Mouse (Mus musculus) MN1 (cell line): ENCODE data around the gene Smarcd1.

ENCODE experiments used
- DNase-seq: peaks from one replicate; pipeline ENCODE4 v3.0.0-alpha.2; 2016; ENCODE audit warnings: low spot score

Gene Smarcd1

GRCm38 (mm10) chr15:99701999-99702900, at the start of gene Smarcd1:
Gene Smarcd1 (plus strand): TSS chr15:99702129.
- peak; percentile 98 for DNase-seq

- peak; percentile 87 for DNase-seq
Measured at GRCm38 (mm10) chr15:99653291-99653690, 48.6 kb upstream of the Smarcd1 start.

GRCm38 (mm10) chr15:99653876-99654275, 48.1 kb upstream of the Smarcd1 start:
- no peak for DNase-seq

GRCm38 (mm10) chr15:99655956-99656355, 46.0 kb upstream of the Smarcd1 start:
- no peak for DNase-seq

- no peak for DNase-seq
Measured at GRCm38 (mm10) chr15:99658437-99658836, 43.5 kb upstream of the Smarcd1 start.

- no peak for DNase-seq
Measured at GRCm38 (mm10) chr15:99661121-99661830, 40.7 kb upstream of the Smarcd1 start.

- DNase-seq = no peak
Measured at GRCm38 (mm10) chr15:99662371-99662770, 39.6 kb upstream of the Smarcd1 start.

GRCm38 (mm10) chr15:99663964-99664599, 37.8 kb upstream of the Smarcd1 start:
- DNase-seq = peak; percentile 75

GRCm38 (mm10) chr15:99664600-99665451, 37.1 kb upstream of the Smarcd1 start:
- DNase-seq = peak; percentile 91

- no peak for DNase-seq
Measured at GRCm38 (mm10) chr15:99667544-99667943, 34.4 kb upstream of the Smarcd1 start.

- DNase-seq = peak; percentile 94
Measured at GRCm38 (mm10) chr15:99668881-99669280, 33.0 kb upstream of the Smarcd1 start.

GRCm38 (mm10) chr15:99669392-99669791, 32.5 kb upstream of the Smarcd1 start:
- no peak for DNase-seq

- peak; percentile 86 for DNase-seq
Measured at GRCm38 (mm10) chr15:99670154-99670821, 31.6 kb upstream of the Smarcd1 start, which contains the start of gene Asic1. Gene Asic1 (plus strand): TSS chr15:99670368.

GRCm38 (mm10) chr15:99670964-99671670, 30.8 kb upstream of the Smarcd1 start:
- DNase-seq = no peak

- no peak for DNase-seq
Measured at GRCm38 (mm10) chr15:99671783-99672182, 30.1 kb upstream of the Smarcd1 start.

- no peak for DNase-seq
Measured at GRCm38 (mm10) chr15:99674866-99675265, 27.1 kb upstream of the Smarcd1 start.

- DNase-seq = no peak
Measured at GRCm38 (mm10) chr15:99677089-99677488, 24.8 kb upstream of the Smarcd1 start.

- no peak for DNase-seq
Measured at GRCm38 (mm10) chr15:99678063-99678800, 23.7 kb upstream of the Smarcd1 start.

GRCm38 (mm10) chr15:99679008-99679407, 22.9 kb upstream of the Smarcd1 start:
- no peak for DNase-seq

- DNase-seq = no peak
Measured at GRCm38 (mm10) chr15:99682880-99683279, 19.0 kb upstream of the Smarcd1 start.
